Mouse (Mus musculus) cerebellum, adult 2 months (tissue): ENCODE measurements around the gene Fam19a5.

Experiments used
- CTCF ChIP-seq: fragments of 200-500 bp; IDR thresholded peaks from 2 replicates; pipeline ENCODE4 v1.5.1; 2011; ENCODE audit warnings: low read depth, mild to moderate bottlenecking, control low read depth, low read length, moderate library complexity, borderline replicate concordance; ENCODE audit not compliant: insufficient read depth
- POLR2A ChIP-seq: fragments of 200-500 bp; IDR thresholded peaks from 2 replicates; pipeline ENCODE4 v1.6.1; 2011; ENCODE audit warnings: low read length, control low read depth, borderline replicate concordance; ENCODE audit not compliant: insufficient read depth

DNA sequence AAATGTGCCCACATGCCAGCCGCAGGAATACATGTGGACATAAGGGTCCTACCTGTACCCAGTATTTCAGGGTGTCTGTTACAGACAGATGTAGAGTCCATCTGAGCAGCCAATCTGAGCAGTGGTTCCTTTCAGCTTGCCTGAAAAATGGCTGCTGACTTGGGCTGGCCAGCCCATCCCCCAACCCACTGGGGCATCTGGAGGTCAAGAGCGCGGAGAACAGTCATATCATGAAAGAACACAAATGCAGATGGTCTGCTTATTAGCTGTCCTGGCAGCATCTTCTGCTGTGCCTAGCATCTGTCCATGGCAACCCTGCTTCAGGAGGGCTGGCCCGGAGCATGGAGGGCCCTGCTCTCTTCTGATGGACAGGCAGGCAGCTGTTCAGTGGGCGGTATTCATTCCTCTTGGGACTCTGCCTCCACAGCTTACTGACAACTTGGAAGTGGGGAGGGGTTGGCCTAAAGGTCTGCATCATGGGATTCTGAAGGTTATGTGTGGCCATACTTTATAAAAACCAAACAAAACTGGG lies 179.4 kb downstream of the Fam19a5 start:
- TF ChIP-seq POLR2A = no peak
- TF ChIP-seq CTCF = no peak
